Mouse (Mus musculus): Measurements from ENCODE around the gene Nphs2.
"Not testable (repeated sequence)": the region's sequence is repeated elsewhere in the genome, so short reads cannot be mapped to it uniquely, and the experiment has no call there.

The Nphs2 gene

GRCm38 (mm10) chr1:156310630-156311029 is at the start of gene Nphs2:
Nphs2 (plus strand) TSS chr1:156310727.
- DNase-seq: no peak

DNA sequence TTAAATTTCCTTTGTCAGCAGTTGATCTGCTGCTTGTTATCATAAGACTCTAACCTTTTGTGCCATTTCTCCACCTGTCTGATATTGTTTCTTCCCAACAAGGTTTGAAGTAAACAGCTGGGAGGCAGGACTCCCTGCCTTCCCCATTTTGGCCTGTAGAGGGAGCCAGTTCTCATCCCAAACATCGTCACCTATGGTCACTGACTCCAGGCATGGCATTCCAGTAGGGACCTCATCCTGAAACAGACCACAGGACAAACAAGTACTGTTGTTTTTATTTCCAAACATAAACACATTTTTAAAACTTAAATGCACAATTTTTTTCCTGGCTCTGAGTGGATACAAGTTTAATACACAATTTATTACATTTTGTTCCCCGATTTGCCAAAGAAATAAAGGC is 47.2 kb upstream of the Nphs2 start:
- DNase-seq: peak; percentile 75

DNA sequence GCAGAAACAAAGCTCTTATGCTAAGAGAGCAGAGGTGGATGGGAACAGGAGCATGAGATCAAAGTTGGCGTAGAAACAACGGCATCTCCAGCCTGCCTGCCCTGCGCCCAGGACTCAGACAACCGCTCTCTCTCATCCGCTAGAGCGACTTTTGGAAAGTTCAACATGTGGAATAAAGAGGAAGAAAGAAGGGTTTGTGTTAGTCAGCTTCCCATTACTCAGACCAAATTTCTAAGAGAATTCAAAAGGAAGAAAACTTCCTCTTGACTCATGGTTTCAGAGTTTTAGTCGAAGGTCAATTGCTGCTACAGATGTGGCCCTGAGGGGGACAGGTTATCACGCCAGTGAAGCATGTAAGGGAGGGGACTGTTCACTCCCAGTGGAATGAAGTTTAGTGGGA is 46.6 kb upstream of the Nphs2 start:
- DNase-seq: no peak

DNA sequence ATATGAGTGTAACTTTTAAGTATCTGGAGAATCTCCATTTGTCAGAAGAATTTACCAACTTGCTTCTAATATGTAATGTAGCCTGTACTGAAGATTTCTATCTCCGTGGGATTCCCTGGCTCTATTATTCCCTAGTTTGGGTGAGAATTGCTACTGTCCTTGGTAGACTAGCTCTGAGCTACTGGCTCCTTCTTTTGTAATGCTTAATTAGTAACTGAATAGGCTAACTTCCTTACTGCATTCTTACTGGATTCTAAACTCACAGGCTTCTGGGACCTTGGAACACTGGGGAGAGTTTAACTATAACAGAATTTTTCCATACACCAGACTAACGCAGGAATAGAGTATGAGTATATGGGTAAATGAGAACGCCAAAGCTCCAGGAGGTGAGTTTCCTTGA is 42.0 kb upstream of the Nphs2 start:
- not testable (repeated sequence) for DNase-seq

DNA sequence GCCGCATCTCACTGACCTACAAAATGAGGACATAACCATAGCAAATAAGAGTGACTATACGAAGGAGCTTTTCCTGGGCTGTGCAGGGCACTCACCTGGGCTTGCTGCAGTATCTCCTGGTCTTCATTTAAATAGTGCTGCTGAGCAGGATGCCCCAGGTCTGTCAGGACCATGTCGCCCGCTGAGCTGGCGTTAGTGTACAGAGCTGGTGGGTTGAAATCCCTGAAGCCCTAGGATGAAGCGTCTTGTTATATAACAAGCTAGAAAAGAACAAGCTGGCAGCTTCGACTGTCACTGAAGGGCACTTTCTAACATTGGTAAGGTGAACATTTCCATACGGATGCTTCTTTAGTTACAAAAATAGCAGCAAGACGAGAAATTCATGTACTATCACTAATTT is 40.1 kb upstream of the Nphs2 start:
- DNase-seq: no peak

DNA sequence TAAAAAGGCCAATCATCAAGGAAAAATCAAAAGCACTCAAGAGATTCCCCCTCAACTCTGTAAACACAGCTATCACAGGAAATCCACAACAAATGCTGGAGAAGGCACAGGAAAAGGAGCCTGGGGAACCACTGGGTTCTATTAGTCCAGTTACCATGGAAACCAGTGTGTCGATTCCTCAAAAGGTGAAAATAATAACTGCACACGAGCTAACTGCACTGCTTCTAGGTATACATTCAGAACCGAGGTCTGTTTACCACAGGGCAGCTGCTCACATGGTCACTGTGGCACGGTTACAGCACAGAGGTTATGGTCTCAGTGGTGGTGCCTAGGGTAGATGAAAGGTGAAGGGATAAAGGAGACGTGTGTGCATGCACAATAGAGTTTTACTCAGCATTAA is 38.9 kb upstream of the Nphs2 start:
- no peak for DNase-seq

GRCm38 (mm10) chr1:156273647-156274046 is 36.9 kb upstream of the Nphs2 start:
- DNase-seq: no peak

- no peak for DNase-seq
Measured at GRCm38 (mm10) chr1:156280131-156280530, 30.4 kb upstream of the Nphs2 start.

GRCm38 (mm10) chr1:156284207-156284606 is 26.3 kb upstream of the Nphs2 start:
- no peak for DNase-seq

DNA sequence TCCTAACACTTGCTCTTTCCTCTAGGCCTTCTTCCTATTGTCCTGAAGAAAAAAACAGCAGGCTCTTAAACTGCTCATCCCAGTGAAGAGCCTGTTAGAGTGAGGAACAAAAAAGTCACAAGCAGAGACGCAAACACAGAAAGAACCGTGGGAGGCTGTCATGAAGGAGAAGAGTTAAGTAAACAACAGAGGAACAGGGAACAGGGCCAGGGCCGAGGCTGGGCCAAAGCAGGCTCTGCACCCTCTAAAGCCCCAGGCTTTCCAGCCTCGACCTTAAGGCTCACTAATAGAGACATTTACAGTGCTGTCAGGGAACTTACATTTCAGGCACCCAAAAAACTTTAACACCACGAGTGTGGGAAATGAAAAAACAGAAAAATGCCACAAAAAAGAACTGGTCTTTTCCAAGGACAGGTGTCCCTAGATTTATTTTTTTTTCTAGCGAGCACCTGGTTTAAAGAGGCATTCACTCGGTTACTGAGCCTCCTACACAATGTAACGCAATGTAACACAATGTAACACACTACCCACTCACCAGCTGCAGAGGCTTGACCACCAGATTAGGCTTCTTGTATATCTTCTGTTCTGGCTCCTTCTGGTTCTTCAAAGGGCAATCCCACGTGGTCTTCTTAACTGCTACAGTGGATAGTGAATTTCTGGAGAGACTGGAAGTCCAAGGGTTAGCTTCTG is 25.5 kb upstream of the Nphs2 start:
- no peak for DNase-seq

- no peak for DNase-seq
Measured at GRCm38 (mm10) chr1:156285541-156285896, 25.0 kb upstream of the Nphs2 start.

GRCm38 (mm10) chr1:156288556-156289221 is 21.8 kb upstream of the Nphs2 start:
- no peak for DNase-seq

- DNase-seq: not testable (repeated sequence)
Measured at GRCm38 (mm10) chr1:156289222-156289587, 21.3 kb upstream of the Nphs2 start.

- DNase-seq: no peak
Measured at GRCm38 (mm10) chr1:156290016-156290415, 20.5 kb upstream of the Nphs2 start.

DNA sequence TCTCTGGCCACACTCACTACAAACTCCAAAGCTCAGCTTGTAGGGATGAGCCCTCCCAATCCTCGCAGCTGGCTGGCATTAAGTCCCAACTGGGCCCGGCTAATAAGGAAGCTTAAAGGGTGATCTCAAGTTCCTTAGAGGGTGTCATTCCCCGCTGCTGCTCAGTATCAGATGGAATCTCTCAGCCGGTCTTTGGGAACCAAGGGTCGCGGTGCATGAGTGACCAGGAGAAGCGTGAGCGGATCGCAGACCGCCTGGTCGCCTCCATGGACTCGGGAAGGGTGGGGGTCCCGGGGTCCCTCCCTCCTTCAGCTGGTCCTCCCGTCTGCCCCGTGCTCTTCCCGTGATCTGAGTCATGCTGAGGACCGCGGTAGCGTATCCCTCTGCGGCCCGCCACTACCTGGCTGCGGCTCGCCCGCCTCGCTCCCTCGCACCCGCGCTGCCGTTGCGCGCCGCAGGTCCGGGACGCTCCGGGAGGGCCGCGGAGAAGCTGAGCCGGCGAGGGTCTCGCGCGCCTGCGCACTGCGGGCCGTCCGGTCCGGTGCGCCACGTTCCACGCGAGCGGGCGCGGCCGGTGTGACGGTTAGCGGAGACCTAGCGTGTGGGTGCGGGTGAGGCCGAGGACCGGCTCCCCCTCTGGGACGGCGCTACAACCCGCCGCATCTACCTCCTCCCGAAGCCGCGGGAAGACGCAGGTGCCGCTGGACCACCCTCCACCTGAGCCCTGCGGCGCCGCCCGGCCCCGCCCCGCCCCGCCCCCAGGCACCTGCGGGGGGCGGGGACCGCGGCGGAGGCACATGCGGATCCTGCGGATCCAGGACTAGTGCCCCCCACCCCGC is 7.4 kb upstream of the Nphs2 start, which contains the start of gene Tdrd5:
Gene Tdrd5 (minus strand): TSS at position 754 of the 839 bp plus-strand sequence.
- DNase-seq: peak; percentile 46

GRCm38 (mm10) chr1:156308595-156308994 is 1.9 kb upstream of the Nphs2 start:
- DNase-seq: no peak

GRCm38 (mm10) chr1:156323126-156323525 is 12.6 kb downstream of the Nphs2 start:
- no peak for DNase-seq

GRCm38 (mm10) chr1:156340847-156341246 is 30.3 kb downstream of the Nphs2 start:
- DNase-seq: no peak

GRCm38 (mm10) chr1:156344433-156344832 is 33.9 kb downstream of the Nphs2 start:
- no peak for DNase-seq

GRCm38 (mm10) chr1:156345633-156346032 is 35.1 kb downstream of the Nphs2 start:
- no peak for DNase-seq

DNA sequence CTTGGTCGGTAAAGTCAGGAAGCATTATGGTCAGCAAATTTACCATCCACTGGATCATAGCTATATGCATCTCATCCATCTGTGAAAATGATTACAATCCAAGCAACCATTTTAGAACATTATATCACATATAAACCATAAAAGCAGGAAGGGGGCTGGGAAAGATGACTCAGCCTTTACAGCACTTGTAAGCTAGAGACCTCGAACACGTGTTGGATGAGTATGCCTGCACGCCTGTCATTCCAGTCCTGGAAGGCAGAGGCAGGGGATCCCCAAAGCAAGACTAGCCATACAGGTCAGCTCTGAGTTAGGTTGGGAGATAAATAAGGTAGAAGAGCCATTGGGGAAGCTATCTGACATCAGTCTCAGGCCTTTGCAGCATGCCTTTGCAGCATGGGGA is 38.5 kb downstream of the Nphs2 start:
- no peak for DNase-seq

DNA sequence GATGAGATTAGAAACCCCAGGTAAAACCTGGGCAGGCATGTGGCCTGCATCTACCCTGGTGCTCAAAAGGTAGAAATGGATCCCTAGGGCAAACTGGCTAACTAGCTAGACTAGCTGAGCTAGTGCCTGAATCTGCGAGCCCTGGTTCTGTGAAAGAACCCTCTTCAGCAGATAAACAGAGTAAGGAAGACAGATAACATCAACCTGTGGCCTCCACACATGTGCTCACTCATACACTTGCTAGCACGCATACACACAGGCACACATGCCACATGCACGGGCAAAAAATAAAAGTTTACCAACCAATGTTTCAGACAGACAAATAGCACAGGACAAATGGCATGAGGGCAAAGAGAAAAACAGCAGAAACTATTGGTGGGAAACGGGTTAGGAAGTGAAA is 39.9 kb downstream of the Nphs2 start:
- DNase-seq: no peak

DNA sequence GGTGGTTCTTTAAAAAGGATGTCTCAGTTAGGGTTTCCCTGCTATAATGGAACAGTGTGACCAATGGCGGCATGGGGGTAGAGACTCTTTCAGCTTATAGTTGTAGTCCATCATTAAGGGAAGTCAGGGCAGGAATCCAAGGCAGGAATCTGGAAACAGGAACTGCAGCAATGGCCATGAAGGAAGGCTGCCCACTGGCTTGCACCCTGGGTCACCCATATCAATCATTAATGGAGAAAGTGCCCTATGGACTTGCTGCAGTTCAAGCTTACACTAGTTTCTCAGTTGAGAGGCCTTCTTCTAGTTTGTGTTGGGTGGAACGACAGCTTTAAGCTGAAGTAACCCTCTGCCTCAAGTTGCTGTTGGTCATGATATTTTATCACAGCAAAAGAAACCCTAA is 41.9 kb downstream of the Nphs2 start:
- peak; percentile 28 for DNase-seq

DNA sequence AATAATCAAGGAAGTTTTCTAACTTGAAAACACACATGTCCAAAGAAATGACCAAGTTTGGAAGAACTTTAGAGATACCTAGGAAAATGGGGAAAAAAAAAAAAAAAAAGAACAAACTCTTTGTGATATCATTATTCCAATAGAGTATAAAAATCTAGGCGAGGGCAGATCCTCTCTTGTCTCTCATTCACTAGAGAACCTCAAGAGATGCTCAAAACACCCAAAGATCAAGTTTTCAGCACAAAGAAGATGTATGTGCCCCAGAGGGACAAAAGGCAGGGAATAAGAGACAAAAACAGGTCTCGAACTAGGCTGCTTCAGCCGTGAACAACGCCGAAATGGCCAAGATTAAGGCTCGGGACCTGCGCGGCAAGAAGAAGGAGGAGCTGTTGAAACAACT is 55.2 kb downstream of the Nphs2 start, which contains the start of gene Gm2000:
Gene Gm2000 (plus strand): TSS at position 301 of the 400 bp plus-strand sequence.
- no peak for DNase-seq

Measured in kidney, adult 18-20 months (tissue).